Mouse (Mus musculus) forebrain, embryonic 11.5 days (tissue): ENCODE data around the gene Extl1. TPM values are rescaled to one million over a fixed set of nuclear protein-coding genes. Genes with fewer than 3 reads are reported as not detected.

Experiments used
- ATAC-seq: fragments of 200-750 bp; cut with Nextera tagmentation; replicated peaks from 2 replicates; pipeline ENCODE4 v1.8.0; 2017; ENCODE audit warnings: moderate TSS enrichment; ENCODE audit not compliant: low FRiP score
- DNase-seq: peaks from one replicate; pipeline ENCODE4 v3.0.0-alpha.2; 2017; ENCODE audit warnings: low spot score
- H3K27ac ChIP-seq: fragments of 300-500 bp; sonication (generic); 2 replicates; pipeline ENCODE4 v1.5.1; 2014; ENCODE audit warnings: low read depth, low read length
- H3K27me3 ChIP-seq: fragments of 300-500 bp; sonication (generic); 2 replicates; pipeline ENCODE4 v1.6.1; 2014; ENCODE audit warnings: mild to moderate bottlenecking, low read length, mixed read lengths; ENCODE audit not compliant: control insufficient read depth, insufficient read depth
- H3K36me3 ChIP-seq: fragments of 300-500 bp; sonication (generic); 2 replicates; pipeline ENCODE4 v1.6.1; 2014; ENCODE audit warnings: mild to moderate bottlenecking, low read length, moderate library complexity, mixed read lengths; ENCODE audit not compliant: control insufficient read depth, insufficient read depth
- H3K4me1 ChIP-seq: fragments of 300-500 bp; sonication (generic); replicated peaks from 2 replicates; pipeline ENCODE4 v1.6.1; 2014; ENCODE audit warnings: low read length, mixed read lengths; ENCODE audit not compliant: control insufficient read depth, insufficient read depth
- H3K4me2 ChIP-seq: fragments of 300-500 bp; sonication (generic); 2 replicates; pipeline ENCODE4 v1.6.1; 2014; ENCODE audit warnings: low read depth, mild to moderate bottlenecking, low read length, moderate library complexity, mixed read lengths; ENCODE audit not compliant: severe bottlenecking
- H3K4me3 ChIP-seq: fragments of 300-500 bp; sonication (generic); 2 replicates; pipeline ENCODE4 v1.5.1; 2014; ENCODE audit warnings: low read depth, low read length
- H3K9ac ChIP-seq: fragments of 300-500 bp; sonication (generic); 2 replicates; pipeline ENCODE4 v1.6.1; 2014; ENCODE audit warnings: low read length
- H3K9me3 ChIP-seq: fragments of 300-500 bp; sonication (generic); 2 replicates; pipeline ENCODE4 v1.6.1; 2016; ENCODE audit warnings: low read length, mixed read lengths; ENCODE audit not compliant: control insufficient read depth
- WGBS: fragments of 180-500 bp; shearing (Covaris S2); extraction: QIAGEN DNeasy Blood & Tissue Kit; methylation state at CpG from one replicate; pipeline ENCODE4 v1.1.7; 2014; 5-methylcytosine and 5-hydroxymethylcytosine counted together
- polyA plus RNA-seq: library from polyadenylated mRNA; unstranded; fragments of >200 nt; fragmentation: Nextera tagmentation; extraction: Ambion mirVana; gene quantifications from 2 replicates; pipeline ENCODE4 v1.2.1, GENCODE M21; 2014

Gene Extl1
- polyA plus RNA-seq, 1 experiment from 2014 or later = 0.15 TPM

DNA sequence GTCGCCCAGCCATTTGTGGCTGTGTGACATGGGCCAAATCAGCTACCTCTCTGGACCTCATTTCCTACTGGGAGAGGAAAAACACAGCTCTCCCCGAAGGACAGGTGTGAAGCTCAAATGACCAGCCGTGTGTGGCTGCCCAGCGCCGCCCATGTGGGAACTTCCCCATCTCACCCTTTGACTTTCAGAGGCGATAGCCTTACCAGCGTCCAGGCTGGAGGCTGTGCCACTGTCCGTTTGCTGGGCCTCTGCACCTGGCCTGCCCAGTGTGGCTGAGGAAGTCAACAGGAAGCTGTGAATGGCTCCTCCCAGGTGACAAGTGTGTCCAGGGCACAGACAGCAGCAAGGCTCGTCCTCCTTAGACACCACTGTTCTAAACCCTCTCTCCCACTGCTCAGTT, 71.9 kb downstream of the Extl1 start:
- no peak overlapping the region for H3K9ac ChIP-seq
- H3K4me1 ChIP-seq = 0 out of 2 replicates have a peak, but pooled peaks cover 2% of the 10 kb centered on the region
- H3K9me3 ChIP-seq = peaks cover 4% of the 10 kb centered on the region; the same call in 1 of the 2 replicates
- H3K27ac ChIP-seq = no peak overlapping the region
- no peak for ATAC-seq
- no peaks in the 10 kb centered on the region for H3K27me3 ChIP-seq
- no peak overlapping the region for H3K4me2 ChIP-seq
- DNase-seq = no peak
- H3K36me3 ChIP-seq = no peaks in the 10 kb centered on the region
- 84% methylated on average over 9 of the region's 9 CpGs for WGBS
- H3K4me3 ChIP-seq = no peak overlapping the region

DNA sequence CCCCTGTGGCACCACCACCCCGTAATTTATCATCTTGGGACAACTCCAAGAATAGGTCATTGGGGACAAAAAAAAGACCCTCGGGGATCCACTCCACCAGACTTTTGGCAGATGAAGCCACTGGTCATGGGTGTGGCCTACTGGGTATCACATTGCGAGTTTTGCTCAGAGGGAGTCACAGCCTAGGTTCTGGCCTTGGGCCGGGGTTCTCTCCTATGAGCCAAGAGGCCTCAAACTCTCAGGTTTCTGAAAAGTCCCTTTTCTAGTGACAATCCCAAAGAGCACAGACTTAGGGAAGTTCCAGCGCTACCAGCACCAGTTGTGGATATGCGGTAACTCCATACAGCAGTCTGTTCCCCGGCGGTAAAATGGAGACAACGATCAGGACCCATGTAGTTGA, 73.0 kb downstream of the Extl1 start:
- H3K36me3 ChIP-seq = no peaks in the 10 kb centered on the region
- ATAC-seq (no peak), DNase-seq (no peak)
- peaks cover 4% of the 10 kb centered on the region; the same call in 1 of the 2 replicates for H3K9me3 ChIP-seq
- no peak overlapping the region for H3K4me3 ChIP-seq
- no peak overlapping the region for H3K27ac ChIP-seq
- 93% methylated on average over 9 of the region's 9 CpGs for WGBS
- no peaks in the 10 kb centered on the region for H3K27me3 ChIP-seq
- no peak overlapping the region for H3K9ac ChIP-seq
- H3K4me2 ChIP-seq = no peak overlapping the region
- 0 out of 2 replicates have a peak, but pooled peaks cover 2% of the 10 kb centered on the region for H3K4me1 ChIP-seq

DNA sequence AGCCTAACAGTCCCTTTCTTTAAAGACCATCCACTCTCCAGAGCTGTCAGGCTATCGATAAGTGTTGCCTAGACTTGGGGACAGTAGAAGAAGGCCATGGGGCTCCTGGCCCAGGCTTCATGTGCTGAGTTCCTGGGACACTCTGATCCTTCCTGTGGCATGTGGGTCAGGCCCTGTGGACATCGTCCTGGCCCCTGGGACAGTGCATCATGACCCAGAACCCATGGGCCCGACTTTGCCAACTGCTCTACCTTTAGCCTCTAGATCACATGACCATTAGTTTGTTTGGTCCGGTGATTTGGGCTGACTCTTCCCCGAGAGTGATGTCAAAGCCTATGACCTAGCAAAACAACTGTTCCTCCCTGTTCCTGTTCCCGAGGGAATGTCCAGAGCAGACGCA, 73.5 kb downstream of the Extl1 start:
- no peak overlapping the region for H3K27ac ChIP-seq
- no peak overlapping the region for H3K4me2 ChIP-seq
- H3K4me1 ChIP-seq = 0 out of 2 replicates have a peak, but pooled peaks cover 2% of the 10 kb centered on the region
- DNase-seq (no peak), ATAC-seq (no peak)
- no peaks in the 10 kb centered on the region for H3K36me3 ChIP-seq
- peaks cover 4% of the 10 kb centered on the region; the same call in 1 of the 2 replicates for H3K9me3 ChIP-seq
- no peak overlapping the region for H3K4me3 ChIP-seq
- WGBS = 89% methylated on average over 7 of the region's 7 CpGs
- H3K27me3 ChIP-seq = no peaks in the 10 kb centered on the region
- no peak overlapping the region for H3K9ac ChIP-seq

DNA sequence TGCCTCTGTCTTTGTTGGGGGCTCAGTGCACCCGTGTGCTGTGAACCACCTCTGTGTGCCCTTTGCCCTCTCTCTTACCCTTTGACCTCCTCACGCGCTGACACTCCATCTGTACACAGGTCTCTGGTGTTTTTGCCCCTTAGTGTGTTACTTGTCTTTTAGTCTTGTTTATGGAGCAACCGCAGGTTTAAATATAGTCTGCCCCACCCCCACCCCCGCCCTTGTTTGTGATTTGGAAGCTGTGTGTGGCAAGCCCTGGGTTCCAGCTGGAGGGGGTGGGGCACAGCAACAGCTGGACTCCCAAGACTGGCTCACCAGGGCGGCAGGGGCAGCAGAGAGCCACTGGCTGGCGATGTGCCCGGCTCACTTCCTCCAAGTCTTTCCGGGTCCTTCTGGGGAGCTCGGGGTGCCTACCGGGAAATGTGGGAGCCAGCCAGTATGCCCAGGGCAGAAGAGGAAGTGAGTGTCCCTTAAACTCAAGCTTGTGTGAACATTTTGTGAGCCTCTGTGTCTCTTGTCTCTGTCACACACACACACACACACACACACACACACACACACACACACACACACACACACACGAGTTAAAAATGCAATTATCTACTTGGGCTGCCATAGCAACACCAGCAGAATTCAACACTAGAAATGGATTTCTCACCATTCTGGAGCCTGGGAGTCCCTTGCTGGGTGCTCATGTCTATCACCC, 76.1 kb downstream of the Extl1 start:
- Histone ChIP-seq H3K9ac (no peak overlapping the region), H3K4me1 (0 out of 2 replicates have a peak, but pooled peaks cover 2% of the 10 kb centered on the region), H3K4me3 (no peak overlapping the region), H3K4me2 (no peak overlapping the region), H3K27me3 (no peaks in the 10 kb centered on the region), H3K27ac (no peak overlapping the region), H3K9me3 (no peaks in the 10 kb centered on the region), H3K36me3 (no peaks in the 10 kb centered on the region)
- DNase-seq (peak; percentile 66), ATAC-seq (no peak)
- 32% methylated on average over 12 of the region's 12 CpGs for WGBS

DNA sequence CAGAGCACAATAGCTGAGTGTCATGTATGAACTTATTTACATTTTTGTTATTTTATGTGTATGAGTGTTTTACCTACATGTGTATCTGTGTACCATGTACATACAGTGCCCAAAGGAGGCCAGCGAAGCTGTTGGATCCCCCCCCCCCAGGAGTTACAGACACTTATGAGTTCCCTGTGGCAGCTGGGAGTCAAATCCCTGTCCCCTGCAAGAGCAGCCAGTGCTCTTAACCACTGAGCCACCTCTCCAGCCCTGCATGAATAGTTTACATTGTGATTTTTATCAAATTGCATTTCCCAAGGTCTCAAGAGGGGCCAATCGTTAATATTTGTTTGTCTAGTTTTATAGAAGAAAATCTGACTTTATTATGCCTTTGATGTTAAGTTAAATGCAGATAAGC, 76.7 kb downstream of the Extl1 start:
- Histone ChIP-seq H3K4me2 (no peak overlapping the region), H3K4me3 (no peak overlapping the region), H3K36me3 (no peaks in the 10 kb centered on the region), H3K27ac (no peak overlapping the region), H3K4me1 (0 out of 2 replicates have a peak, but pooled peaks cover 2% of the 10 kb centered on the region), H3K9ac (no peak overlapping the region), H3K27me3 (no peaks in the 10 kb centered on the region), H3K9me3 (no peaks in the 10 kb centered on the region)
- DNase-seq (no peak), ATAC-seq (no peak)
- 87% methylated on average over 2 of the region's 2 CpGs for whole genome bisulfite sequencing

Other genes with a start within 250 kb of the Extl1 start
- 30.1 and 33.8 TPM in 2 replicates for gene Cep85, start 196.7 kb downstream of the Extl1 start, polyA plus RNA-seq
- gene Gm7534, start 180.8 kb downstream of the Extl1 start, polyA plus RNA-seq = not detected in 2 replicates
- not detected in 2 replicates for gene Catsper4, start 156.5 kb downstream of the Extl1 start, polyA plus RNA-seq
- 0.24 and 0.45 TPM in 2 replicates for gene Cnksr1, start 145.5 kb downstream of the Extl1 start, polyA plus RNA-seq
- 0.64 and 0.77 TPM in 2 replicates for gene E130218I03Rik, start 140.2 kb downstream of the Extl1 start, polyA plus RNA-seq
- gene Zfp593, start 138.3 kb downstream of the Extl1 start, polyA plus RNA-seq = 17.8 and 18.0 TPM in 2 replicates
- gene Gm30191, start 136.9 kb downstream of the Extl1 start, polyA plus RNA-seq = 0.63 TPM in 1 of 2 replicates, not detected in the other
- 4.8 and 5.2 TPM in 2 replicates for gene Grrp1, start 129.7 kb downstream of the Extl1 start, polyA plus RNA-seq
- gene Pdik1l, start 96.0 kb downstream of the Extl1 start, polyA plus RNA-seq = 26.7 and 31.2 TPM in 2 replicates
- 0.13 TPM in 1 of 2 replicates, not detected in the other for gene Trim63, start 68.7 kb downstream of the Extl1 start, polyA plus RNA-seq
- gene Slc30a2, start 40.7 kb downstream of the Extl1 start, polyA plus RNA-seq = not detected in 2 replicates
- gene Pafah2, start 12.5 kb upstream of the Extl1 start, polyA plus RNA-seq = 7.2 and 8.8 TPM in 2 replicates
- 3,131 and 3,150 TPM in 2 replicates for gene Stmn1, start 84.5 kb upstream of the Extl1 start, polyA plus RNA-seq
- gene Paqr7, start 112.8 kb upstream of the Extl1 start, polyA plus RNA-seq = 1.3 and 1.5 TPM in 2 replicates
- gene Aunip, start 127.1 kb upstream of the Extl1 start, polyA plus RNA-seq = 8.7 and 9.3 TPM in 2 replicates
- 132 and 135 TPM in 2 replicates for gene Mtfr1l, start 151.5 kb upstream of the Extl1 start, polyA plus RNA-seq
- gene Selenon, start 168.3 kb upstream of the Extl1 start, polyA plus RNA-seq = 38.5 and 47.9 TPM in 2 replicates